Mouse (Mus musculus) G1E-ER4 (cell line): Measurements from ENCODE around the gene Ensa. TPM values are rescaled to one million over a fixed set of nuclear protein-coding genes. Genes with fewer than 3 reads are reported as not detected.

Experiments used
- GATA1 ChIP-seq: IDR thresholded peaks from one replicate; pipeline ENCODE4 v1.8.0; 2012; ENCODE audit warnings: low read length, inconsistent platforms
- polyA plus RNA-seq: library from polyadenylated mRNA; stranded (reverse); fragments of >175 nt; gene quantifications from 2 replicates; pipeline ENCODE4 v1.2.3, GENCODE M21; 2012

Gene Ensa
- polyA plus RNA-seq = 26.3 and 26.9 TPM in 2 replicates

DNA sequence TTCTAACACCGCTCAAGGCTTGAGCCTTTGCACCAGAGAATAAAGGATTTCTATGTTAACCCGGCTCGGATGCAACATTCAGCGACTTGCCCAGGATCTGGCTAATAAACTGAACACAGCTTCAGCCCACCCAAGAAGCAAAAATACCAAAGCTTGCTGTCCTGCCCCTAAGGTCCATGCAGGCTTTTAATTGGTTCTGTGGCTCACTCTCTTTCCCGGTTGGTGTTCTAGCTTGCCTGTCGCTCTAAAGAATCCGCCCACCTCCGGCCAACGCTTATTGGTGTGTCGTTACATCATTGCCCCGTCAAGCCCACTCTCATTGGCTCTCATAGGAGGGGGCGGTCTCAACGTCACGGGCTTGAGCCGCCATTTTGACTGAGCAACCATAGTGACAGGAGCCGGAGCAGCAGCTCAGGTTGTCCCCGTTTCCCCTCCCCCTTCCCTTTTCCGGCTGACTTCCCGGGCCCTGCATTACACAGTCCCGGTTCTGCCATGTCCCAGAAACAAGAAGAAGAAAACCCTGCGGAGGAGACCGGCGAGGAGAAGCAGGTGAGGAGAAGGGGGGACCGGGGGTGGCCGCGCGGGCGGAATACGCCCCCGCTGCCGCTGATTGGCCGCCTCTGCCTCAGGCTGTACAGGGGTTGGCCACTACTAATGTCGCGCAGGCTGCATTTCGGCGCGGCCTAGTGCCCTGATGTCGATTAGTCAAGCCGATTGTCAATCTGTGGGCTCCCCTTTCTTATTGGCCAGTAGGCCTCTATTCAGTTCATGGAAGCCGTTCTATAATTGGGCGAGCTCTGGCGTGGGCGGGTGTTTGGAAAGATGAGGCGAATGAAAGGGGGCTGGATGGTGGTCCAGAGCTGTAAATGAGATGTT, at the start of gene Ensa:
TSS of gene Ensa (plus strand) at position 366 of the 876 bp plus-strand sequence.
- no peak for TF ChIP-seq GATA1

GRCm38 (mm10) chr3:95587754-95588603, 36.8 kb upstream of the Ensa start:
- TF ChIP-seq GATA1 = no peak

- TF ChIP-seq GATA1 = no peak
Observed at GRCm38 (mm10) chr3:95588604-95589086, 36.1 kb upstream of the Ensa start, which contains the start of gene Golph3l. Gene Golph3l, plus strand, starts transcription at chr3:95588934.

GRCm38 (mm10) chr3:95598734-95599133, 26.1 kb upstream of the Ensa start:
- TF ChIP-seq GATA1 = no peak

- TF ChIP-seq GATA1 = no peak
Observed at GRCm38 (mm10) chr3:95601287-95601686, 23.5 kb upstream of the Ensa start.

- TF ChIP-seq GATA1 = no peak
Observed at GRCm38 (mm10) chr3:95606096-95606495, 18.7 kb upstream of the Ensa start.

DNA sequence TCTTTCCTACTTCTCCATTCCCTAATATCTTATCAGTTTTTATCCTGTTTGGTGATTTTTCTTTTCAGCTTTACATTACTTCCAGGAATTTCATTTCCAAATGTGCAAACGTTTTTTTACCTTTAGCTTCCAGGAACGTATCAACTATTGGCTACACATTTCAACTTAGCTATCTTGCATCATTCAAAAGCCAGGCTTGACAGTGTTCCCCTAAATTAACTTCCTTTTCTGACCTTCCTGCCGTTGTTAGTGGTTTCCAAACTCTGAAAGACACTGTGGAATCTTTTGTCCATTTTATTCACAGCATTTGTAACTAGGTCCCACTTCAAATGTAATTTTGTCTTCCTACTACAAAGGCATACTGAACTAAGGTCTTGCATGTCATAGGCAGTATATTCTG, 15.6 kb upstream of the Ensa start:
- TF ChIP-seq GATA1 = no peak

- no peak for TF ChIP-seq GATA1
Observed at GRCm38 (mm10) chr3:95613996-95614395, 10.8 kb upstream of the Ensa start.

DNA sequence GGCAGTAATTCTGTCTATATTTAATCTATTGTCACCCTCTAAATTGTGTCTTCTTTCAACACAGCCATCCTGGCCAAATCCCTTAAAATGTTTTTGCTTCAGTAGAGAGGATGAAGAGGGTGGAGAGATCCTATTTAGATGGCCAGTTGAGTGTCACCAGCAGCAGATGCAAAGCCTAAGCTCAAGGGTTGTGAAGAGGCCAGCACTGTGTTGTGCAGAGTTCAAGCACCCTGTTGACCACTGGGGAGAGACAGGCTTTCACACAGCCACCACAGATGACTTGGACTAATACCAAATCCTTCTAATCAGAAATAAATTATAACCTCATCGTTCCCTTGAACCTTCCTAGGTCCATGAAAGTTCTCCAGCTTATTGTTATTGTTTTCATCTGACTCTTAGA, 6.3 kb upstream of the Ensa start:
- TF ChIP-seq GATA1 = no peak

DNA sequence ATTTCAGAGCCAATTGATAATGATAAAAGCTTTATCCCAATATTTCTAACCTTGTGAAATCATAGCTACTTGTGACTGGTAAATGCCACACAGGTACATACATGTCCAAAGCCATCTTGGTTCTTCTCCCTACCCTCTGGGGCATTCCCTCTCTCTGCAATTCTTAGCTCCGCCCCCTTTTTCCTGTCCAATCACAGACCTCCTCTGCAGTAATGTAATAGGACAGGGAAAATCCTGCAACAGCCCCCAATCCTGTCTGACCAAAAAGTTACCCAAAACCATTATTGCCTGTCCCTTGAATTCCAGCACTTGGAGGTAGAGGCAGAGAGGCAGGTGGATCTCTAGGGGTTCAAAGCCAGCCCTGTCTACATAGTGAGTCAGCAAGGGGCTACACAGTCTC, 3.6 kb upstream of the Ensa start:
- no peak for TF ChIP-seq GATA1

DNA sequence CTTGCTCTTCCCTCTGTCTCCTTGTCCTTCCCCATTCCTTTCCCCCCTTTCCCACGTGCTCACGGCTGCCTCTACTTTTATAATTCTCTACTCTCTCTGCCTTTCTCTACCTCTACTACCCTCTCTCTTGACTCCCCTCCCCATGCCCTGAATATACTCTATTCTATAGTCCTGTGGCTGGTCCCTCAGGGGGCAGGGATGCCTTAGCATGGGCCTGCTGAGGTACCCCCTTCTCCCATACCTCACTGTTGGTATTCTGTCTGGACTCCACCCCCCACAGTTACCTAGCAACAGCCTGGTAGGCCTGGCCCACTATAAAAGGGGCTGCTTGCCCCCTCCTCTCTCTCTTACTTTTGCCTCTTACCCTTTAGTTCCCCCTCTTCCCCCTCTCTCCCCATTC, 1.2 kb upstream of the Ensa start:
- no peak for TF ChIP-seq GATA1

- TF ChIP-seq GATA1 = no peak
Observed at GRCm38 (mm10) chr3:95627763-95628162, 3.0 kb downstream of the Ensa start.

- TF ChIP-seq GATA1 = no peak
Observed at GRCm38 (mm10) chr3:95629755-95630154, 5.0 kb downstream of the Ensa start.

GRCm38 (mm10) chr3:95630856-95631255, 6.1 kb downstream of the Ensa start:
- TF ChIP-seq GATA1 = no peak

DNA sequence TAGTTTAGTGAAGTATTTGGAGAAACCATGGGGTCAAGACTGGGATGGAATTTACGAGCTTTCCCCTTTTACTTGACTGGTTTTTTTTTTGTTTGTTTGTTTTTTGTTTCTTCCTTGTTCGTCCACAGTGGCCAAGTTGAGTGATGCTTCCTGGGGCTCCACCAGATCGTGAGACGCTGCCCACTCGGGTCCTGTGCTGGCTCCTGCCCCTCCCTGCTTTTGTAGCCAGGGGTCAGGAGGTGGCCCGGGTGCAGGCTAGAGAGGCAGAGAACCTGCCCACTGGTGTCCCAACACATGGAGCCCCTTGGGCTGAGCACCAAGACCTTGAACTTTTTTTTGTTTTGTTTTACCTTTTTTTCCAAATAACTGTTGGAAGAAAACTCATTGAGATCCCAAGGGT, 6.5 kb downstream of the Ensa start:
- no peak for TF ChIP-seq GATA1
